Mouse (Mus musculus) kidney, embryonic 16.5 days (tissue): Measurements from ENCODE around the gene Spata32. TPM values are rescaled to one million over a fixed set of nuclear protein-coding genes. Genes with fewer than 3 reads are reported as not detected.
A peak's percentile ranks its signal among the peaks of the same experiment; 100 is the strongest.

ENCODE experiments used
- ATAC-seq: fragments of 200-750 bp; cut with Nextera tagmentation; 2 replicates; pipeline ENCODE4 v1.8.0; 2017; ENCODE audit warnings: moderate TSS enrichment; ENCODE audit not compliant: low FRiP score, low TSS enrichment
- H3K27ac ChIP-seq: fragments of 300-500 bp; sonication (generic); 2 replicates; pipeline ENCODE4 v1.5.1; 2014; ENCODE audit warnings: low read length
- H3K27me3 ChIP-seq: fragments of 300-500 bp; sonication (generic); 2 replicates; pipeline ENCODE4 v1.6.1; 2014; ENCODE audit warnings: low read length, control low read depth, mixed read lengths; ENCODE audit not compliant: insufficient read depth
- H3K36me3 ChIP-seq: fragments of 300-500 bp; sonication (generic); 2 replicates; pipeline ENCODE4 v1.6.1; 2014; ENCODE audit warnings: low read length, control low read depth, mixed read lengths; ENCODE audit not compliant: insufficient read depth
- H3K4me1 ChIP-seq: fragments of 300-500 bp; sonication (generic); 2 replicates; pipeline ENCODE4 v1.6.1; 2014; ENCODE audit warnings: low read length, control low read depth, mixed read lengths; ENCODE audit not compliant: insufficient read depth
- H3K4me2 ChIP-seq: fragments of 300-500 bp; sonication (generic); replicated peaks from 2 replicates; pipeline ENCODE4 v1.6.1; 2014; ENCODE audit warnings: low read depth, low read length
- H3K4me3 ChIP-seq: fragments of 300-500 bp; sonication (generic); 2 replicates; pipeline ENCODE4 v1.5.1; 2014; ENCODE audit warnings: mild to moderate bottlenecking, low read length
- H3K9ac ChIP-seq: fragments of 300-500 bp; sonication (generic); replicated peaks from 2 replicates; pipeline ENCODE4 v1.6.1; 2014; ENCODE audit warnings: low read length
- H3K9me3 ChIP-seq: fragments of 300-500 bp; sonication (generic); 2 replicates; pipeline ENCODE4 v1.6.1; 2016; ENCODE audit warnings: low read length, control low read depth
- WGBS: fragments of 180-500 bp; shearing (Covaris S2); extraction: QIAGEN DNeasy Blood & Tissue Kit; methylation state at CpG from one replicate; pipeline ENCODE4 v1.1.7; 2014; 5-methylcytosine and 5-hydroxymethylcytosine counted together
- polyA plus RNA-seq: library from polyadenylated mRNA; unstranded; fragments of >200 nt; fragmentation: Nextera tagmentation; extraction: Ambion mirVana; gene quantifications from 2 replicates; pipeline ENCODE4 v1.2.1, GENCODE M21; 2015

The Spata32 gene
- polyA plus RNA-seq, 1 experiment from 2014 or later = not detected

DNA sequence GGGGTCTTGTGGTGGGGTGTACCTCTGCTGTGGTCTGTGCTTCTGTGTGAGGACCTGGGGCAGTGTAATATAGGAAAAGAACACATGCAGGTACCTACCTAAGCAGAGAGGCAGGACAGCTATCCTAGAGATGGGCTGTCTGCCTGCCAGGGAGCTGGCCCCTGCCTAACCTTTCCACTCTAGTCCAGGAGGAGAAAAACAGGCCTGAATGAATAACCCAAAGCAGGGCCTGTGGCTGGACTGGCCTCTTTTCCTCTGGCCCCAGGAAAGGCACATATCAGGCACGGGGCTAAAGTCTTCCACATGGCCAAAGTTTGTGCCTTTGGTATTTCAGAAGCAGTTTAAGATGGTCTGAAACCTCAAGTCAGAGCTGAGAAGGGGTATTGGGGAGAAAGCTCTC lies 37.8 kb downstream of the Spata32 start:
- H3K9ac ChIP-seq = no peak overlapping the region
- no peaks in the 10 kb centered on the region for H3K27me3 ChIP-seq
- no peak for ATAC-seq
- H3K4me3 ChIP-seq = no peak overlapping the region
- H3K36me3 ChIP-seq = no peaks in the 10 kb centered on the region
- H3K4me1 ChIP-seq = peaks cover 6% of the 10 kb centered on the region; the same call in 1 of the 2 replicates
- no peak overlapping the region for H3K4me2 ChIP-seq
- H3K27ac ChIP-seq = no peak overlapping the region
- WGBS = 50% methylated on average over 1 of the region's 1 CpGs
- no peaks in the 10 kb centered on the region for H3K9me3 ChIP-seq

DNA sequence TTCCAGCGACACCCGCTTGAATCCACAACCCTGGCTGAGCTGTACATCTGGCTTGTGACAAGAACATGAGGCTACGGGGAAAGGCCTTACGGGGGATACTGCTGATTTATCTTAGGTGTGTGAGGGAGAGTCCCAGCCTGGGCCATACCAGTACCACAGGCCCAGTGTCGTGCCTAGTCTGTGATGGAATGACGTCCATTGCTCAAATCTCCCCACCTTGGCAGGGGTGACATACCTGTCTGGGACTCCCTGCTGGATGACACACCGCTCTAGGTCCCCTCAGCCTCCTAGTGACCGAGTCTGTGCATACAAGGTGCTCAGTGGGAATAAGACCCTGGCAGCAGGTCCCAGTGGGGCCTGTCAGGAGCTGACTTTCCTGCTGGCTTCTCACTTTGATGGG lies 39.5 kb downstream of the Spata32 start:
- WGBS = 89% methylated on average over 8 of the region's 8 CpGs

DNA sequence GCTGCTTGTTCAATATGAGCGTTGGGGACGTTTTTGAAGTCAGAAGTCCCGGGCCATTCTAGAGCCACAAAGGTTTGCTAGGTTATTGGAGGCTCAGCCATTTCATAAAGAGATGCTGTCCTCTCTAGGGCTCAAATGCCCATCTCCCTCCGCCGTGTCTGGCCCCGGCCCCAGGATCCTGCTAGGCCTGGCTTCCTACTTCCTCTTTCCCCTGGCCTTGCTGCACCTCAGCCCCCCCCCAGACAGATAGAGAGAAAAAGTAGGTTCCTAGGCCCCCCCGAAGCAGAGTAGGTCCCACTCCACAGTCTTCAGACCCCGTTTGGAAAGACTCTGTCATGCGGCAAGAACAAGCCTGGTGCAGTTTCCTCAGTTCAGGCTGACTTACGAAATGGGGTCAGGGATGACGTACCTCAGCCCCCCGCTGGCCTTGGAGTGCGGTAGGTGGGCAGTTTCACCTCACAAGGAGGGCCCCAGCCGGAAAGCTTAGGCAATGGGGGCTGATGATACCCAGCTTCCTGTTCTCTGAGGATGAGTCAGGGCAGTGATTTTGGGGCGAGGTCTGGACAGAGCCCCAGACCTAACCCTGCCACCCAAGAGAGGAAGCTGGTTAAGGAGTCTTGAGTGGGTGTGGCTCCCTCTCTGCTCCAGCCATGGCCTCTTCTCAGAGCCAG lies 40.3 kb downstream of the Spata32 start:
- WGBS = 78% methylated on average over 15 of the region's 15 CpGs
- ATAC-seq = no peak

More for the DNA sequence above, 39.5 kb downstream of the Spata32 start:
- Histone ChIP-seq H3K9ac (no peak overlapping the region), H3K4me1 (peaks cover 11% of the 10 kb centered on the region), H3K27ac (no peak overlapping the region), H3K4me3 (no peak overlapping the region), H3K4me2 (no peak overlapping the region), H3K27me3 (no peaks in the 10 kb centered on the region), H3K36me3 (no peaks in the 10 kb centered on the region), H3K9me3 (no peaks in the 10 kb centered on the region)
- no peak for ATAC-seq

DNA sequence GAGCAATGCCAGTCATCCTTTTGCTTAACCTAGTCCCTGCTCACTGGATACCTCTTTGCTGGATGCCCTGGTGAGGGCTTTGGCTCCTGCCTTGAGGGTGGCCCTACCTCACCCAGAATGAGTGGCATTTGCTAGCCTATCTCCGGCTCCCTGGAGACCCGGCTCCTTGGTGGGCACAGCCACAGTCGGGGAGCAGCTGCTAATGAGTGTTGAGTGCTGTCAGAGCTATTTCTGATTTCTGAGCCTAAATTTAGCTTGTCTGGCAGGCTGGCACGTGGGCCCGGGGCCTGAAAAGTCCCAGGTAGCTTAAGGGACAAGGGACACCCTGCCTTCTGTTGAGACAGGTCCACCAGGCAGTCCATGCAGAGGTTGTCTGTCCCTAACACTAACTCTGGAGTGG lies 41.0 kb downstream of the Spata32 start:
- no peak overlapping the region for H3K4me3 ChIP-seq
- H3K27me3 ChIP-seq = no peaks in the 10 kb centered on the region
- peaks cover 11% of the 10 kb centered on the region for H3K4me1 ChIP-seq
- H3K27ac ChIP-seq = no peak overlapping the region
- 83% methylated on average over 5 of the region's 5 CpGs for WGBS
- no peak overlapping the region for H3K4me2 ChIP-seq
- H3K9ac ChIP-seq = no peak overlapping the region
- no peak for ATAC-seq
- H3K9me3 ChIP-seq = no peaks in the 10 kb centered on the region
- no peaks in the 10 kb centered on the region for H3K36me3 ChIP-seq

More for the DNA sequence above, 40.3 kb downstream of the Spata32 start:
- peaks cover 11% of the 10 kb centered on the region for H3K4me1 ChIP-seq
- H3K4me3 ChIP-seq = no peak overlapping the region
- no peak overlapping the region for H3K27ac ChIP-seq
- H3K4me2 ChIP-seq = no peak overlapping the region
- no peaks in the 10 kb centered on the region for H3K27me3 ChIP-seq
- H3K36me3 ChIP-seq = no peaks in the 10 kb centered on the region
- H3K9ac ChIP-seq = no peak overlapping the region
- H3K9me3 ChIP-seq = no peaks in the 10 kb centered on the region

DNA sequence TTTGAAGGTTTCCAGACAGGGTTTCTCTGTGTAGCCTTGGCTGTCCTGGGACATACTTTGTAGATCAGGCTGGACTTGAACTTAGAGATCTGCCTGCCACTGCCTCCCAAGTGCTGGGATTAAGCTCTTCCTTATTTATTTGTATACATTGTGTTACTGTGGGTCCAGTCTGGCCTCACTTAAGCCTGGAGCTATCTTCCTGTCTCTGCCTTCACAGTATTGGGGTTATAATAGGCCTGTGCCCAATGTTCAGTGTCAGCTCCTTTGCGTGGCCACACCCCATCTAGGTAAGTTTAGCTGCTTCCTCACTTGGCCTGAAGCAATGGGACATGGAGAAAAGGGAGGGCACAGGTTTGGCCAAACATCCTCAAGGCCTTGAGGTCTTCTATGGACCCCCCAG lies 41.7 kb downstream of the Spata32 start:
- Histone ChIP-seq H3K4me1 (peaks cover 13% of the 10 kb centered on the region), H3K4me2 (no peak overlapping the region), H3K9me3 (no peaks in the 10 kb centered on the region), H3K27ac (no peak overlapping the region), H3K9ac (no peak overlapping the region), H3K4me3 (no peak overlapping the region), H3K36me3 (no peaks in the 10 kb centered on the region), H3K27me3 (peaks cover 3% of the 10 kb centered on the region; the same call in 1 of the 2 replicates)
- WGBS = 91% methylated on average over 1 of the region's 1 CpGs
- ATAC-seq = no peak

DNA sequence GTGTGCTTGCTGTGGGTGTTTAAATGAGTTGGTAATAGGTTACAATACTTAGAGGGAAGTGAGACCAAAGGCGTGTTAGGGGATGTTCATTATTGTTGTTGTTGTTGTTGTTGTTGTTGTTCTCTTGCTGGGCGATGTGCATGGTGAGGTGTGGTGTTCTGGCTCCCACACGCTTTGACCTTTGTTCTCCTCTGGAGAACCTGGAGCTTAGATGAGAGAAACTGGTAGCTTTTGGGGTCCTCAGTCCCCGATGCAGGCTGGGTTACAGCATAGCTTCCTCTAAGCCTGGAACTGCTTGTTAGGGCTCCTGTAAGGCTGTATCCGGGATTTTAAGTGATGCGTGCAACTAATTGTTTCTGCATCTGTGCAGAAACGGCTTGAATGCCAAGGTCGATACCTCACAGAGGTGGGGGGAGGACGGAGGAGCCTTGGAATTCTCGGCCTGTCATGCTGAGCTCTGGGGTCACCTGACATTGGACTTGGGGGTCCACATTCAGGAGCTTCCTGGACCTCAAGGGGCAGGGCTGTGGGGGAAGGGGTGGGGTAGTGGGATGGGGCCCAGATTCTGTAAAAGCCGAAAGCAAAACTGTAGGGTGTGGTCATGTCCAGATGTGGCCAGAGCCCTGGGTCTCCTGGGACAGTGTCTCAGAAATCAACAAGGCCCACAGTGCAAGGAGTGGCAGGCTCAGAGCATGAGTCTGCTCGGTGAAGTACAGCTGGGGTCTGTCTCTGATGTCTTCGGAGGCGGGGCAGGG lies 42.4 kb downstream of the Spata32 start:
- H3K4me2 ChIP-seq = no peak overlapping the region
- no peak for ATAC-seq
- H3K4me1 ChIP-seq = peaks cover 14% of the 10 kb centered on the region
- no peak overlapping the region for H3K9ac ChIP-seq
- no peaks in the 10 kb centered on the region for H3K36me3 ChIP-seq
- no peaks in the 10 kb centered on the region for H3K9me3 ChIP-seq
- peaks cover 9% of the 10 kb centered on the region for H3K27me3 ChIP-seq
- no peak overlapping the region for H3K27ac ChIP-seq
- H3K4me3 ChIP-seq = no peak overlapping the region
- WGBS = 55% methylated on average over 14 of the region's 14 CpGs

DNA sequence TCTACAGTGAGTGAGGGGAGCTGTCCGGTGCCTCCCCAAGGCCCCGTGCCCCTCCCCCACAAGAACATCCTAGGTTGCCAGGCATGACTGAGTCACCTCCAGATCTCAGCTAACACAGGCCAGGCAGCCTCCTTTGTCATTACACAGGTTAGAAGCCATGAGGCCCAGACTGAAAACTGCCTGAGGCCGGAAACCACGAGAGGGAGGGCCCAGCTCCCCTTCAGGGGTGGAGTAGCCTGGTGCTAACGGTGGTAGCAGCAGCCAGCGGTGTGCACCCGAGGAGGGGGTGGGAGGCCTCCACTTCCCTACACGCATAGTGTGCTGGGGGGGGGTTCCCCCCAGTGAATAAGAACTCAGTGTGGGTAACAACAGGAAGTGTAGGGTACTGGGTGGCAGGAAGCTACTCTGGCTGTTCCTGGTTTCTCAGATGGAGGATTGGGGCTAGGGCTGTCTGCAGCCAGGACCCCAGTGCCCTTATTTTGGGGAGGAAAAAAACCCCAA lies 43.3 kb downstream of the Spata32 start:
- H3K9me3 ChIP-seq = no peaks in the 10 kb centered on the region
- no peaks in the 10 kb centered on the region for H3K36me3 ChIP-seq
- 0 out of 2 replicates have a peak overlapping the region, but pooled peaks have one; percentile 3 for H3K9ac ChIP-seq
- H3K27me3 ChIP-seq = peaks cover 18% of the 10 kb centered on the region
- WGBS = 32% methylated on average over 8 of the region's 8 CpGs
- H3K4me1 ChIP-seq = peaks cover 20% of the 10 kb centered on the region
- no peak overlapping the region for H3K4me3 ChIP-seq
- no peak overlapping the region for H3K4me2 ChIP-seq
- H3K27ac ChIP-seq = peak overlapping the region; percentile 13; the same call in 1 of the 2 replicates
- peak; percentile 37; the same call in 1 of the 2 replicates for ATAC-seq

DNA sequence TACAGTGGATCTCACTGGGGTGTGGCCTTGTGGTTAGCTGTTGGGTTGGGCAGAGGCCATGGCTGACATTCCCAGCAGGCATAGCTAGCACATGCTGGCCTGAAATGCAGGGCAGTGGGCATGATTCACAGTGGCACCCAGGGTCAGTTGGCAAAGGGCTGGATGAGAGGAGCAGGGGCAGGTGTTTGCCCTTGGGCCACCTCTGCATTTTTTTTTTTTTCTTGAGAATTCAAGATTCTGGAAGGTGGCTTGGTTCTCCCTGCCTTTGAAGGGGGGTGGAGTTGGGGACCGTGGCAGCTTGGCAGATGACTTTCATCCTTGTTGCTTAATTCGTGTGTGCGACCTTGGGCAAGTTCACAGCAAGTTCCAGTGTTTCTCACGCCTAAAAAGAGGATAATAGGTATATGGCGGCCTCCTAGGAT lies 43.8 kb downstream of the Spata32 start:
- no peaks in the 10 kb centered on the region for H3K36me3 ChIP-seq
- no peak overlapping the region for H3K4me2 ChIP-seq
- no peak overlapping the region for H3K27ac ChIP-seq
- no peak overlapping the region for H3K4me3 ChIP-seq
- WGBS = 73% methylated on average over 5 of the region's 5 CpGs
- no peak overlapping the region for H3K9ac ChIP-seq
- ATAC-seq = no peak
- H3K9me3 ChIP-seq = no peaks in the 10 kb centered on the region
- peaks cover 20% of the 10 kb centered on the region for H3K4me1 ChIP-seq
- H3K27me3 ChIP-seq = peaks cover 23% of the 10 kb centered on the region

DNA sequence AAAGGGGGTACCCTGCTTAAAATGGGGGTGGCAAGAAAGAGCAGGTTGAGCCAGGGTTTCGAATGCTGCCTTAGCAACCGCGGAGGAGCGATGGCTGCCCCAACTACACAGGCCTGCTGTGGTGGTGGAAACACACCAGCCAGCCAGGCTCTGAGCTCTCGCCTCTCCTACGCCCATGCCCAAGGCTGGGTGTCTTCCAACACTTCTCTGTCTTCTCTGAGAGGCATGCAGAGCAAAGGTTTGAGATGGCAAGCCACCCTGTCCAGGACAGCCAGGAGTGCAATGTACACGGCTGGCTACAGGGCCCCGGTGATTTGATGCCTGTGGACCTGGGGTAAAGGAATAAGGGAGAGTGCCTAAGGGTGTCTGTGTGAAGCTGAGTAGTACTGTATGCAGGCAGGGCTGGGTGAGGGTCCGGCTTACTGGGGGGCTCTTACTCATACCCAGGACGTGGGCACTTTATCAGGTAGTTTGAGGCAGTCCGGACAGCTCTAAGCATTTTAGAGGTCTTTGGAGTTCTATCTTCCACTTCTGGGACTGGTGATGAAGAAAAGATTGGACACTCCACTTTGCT lies 44.4 kb downstream of the Spata32 start:
- 89% methylated on average over 11 of the region's 11 CpGs for WGBS
- no peak for ATAC-seq
- Histone ChIP-seq H3K4me2 (no peak overlapping the region), H3K4me1 (peaks cover 20% of the 10 kb centered on the region), H3K27me3 (peaks cover 24% of the 10 kb centered on the region), H3K36me3 (no peaks in the 10 kb centered on the region), H3K4me3 (no peak overlapping the region), H3K9me3 (no peaks in the 10 kb centered on the region), H3K27ac (no peak overlapping the region), H3K9ac (no peak overlapping the region)
